ENCODE assay signal across 12 mouse cellular contexts in genomic region chr4:49286197-49286492, GRCm38 (mm10).
DNase-seq lines count a peak whose midpoint lies in the region; ATAC-seq and TF ChIP-seq lines count a peak whose summit lies in the region.
"Had no signal": no experiment of that assay in that cellular context is flagged by ENCODE, and none has a peak within 500 bp of the region (broad histone marks: within the 10 kb centered on the region; RNA-seq: fewer than 3 reads in every experiment).

No protein-coding gene starts in this region.

- intact Hi-C loops in left cerebral cortex, postnatal 4 days (cut with DNase I) = no loop called here
- intact Hi-C loops in left cerebral cortex, postnatal 25 days (cut with DNase I) = no loop called here

- peak; percentile 21 for DNase-seq in embryo, embryonic 11 days
- DNase-seq in embryo, embryonic 10 days (ENCODE audit: low spot score) = no peak
- DNase-seq in left cerebral cortex, postnatal 4 days = peak; percentile 8
- no peak for DNase-seq in left cerebral cortex, postnatal 25 days (ENCODE audit: low spot score in 2 of 2)
- DNase-seq in embryonic facial prominence, embryonic 14.5 days (ENCODE audit: low spot score) = no peak
- peak; percentile 51 for DNase-seq in midbrain, postnatal 0 days (ENCODE audit: low spot score)
- DNase-seq in urinary bladder, adult 18-20 months (ENCODE audit: low spot score in 2 of 2) = no peak
- DNase-seq: adrenal gland, adult 8-10 months; layer of hippocampus, postnatal 36 days; lung, postnatal 36 days had no signal

- no peak overlapping the region; the same call in 1 of the 2 replicates for H3K27ac ChIP-seq in embryonic facial prominence, embryonic 14.5 days (replicated peaks; ENCODE audit: low read depth, low read length)
- peak overlapping the region; percentile 67; the same call in 1 of the 2 replicates for H3K27ac ChIP-seq in midbrain, postnatal 0 days (ENCODE audit: low read depth, low read length)
- H3K27ac ChIP-seq: neural tube, embryonic 12.5 days had no signal

- H3K9ac ChIP-seq in embryonic facial prominence, embryonic 14.5 days (ENCODE audit: low read depth, low read length) = no peak overlapping the region
- no peak overlapping the region for H3K9ac ChIP-seq in midbrain, postnatal 0 days (replicated peaks; ENCODE audit: low read length, poor library complexity, severe bottlenecking)
- H3K9ac ChIP-seq: neural tube, embryonic 12.5 days had no signal

- H3K4me3 ChIP-seq in embryonic facial prominence, embryonic 14.5 days (ENCODE audit: low read depth, low read length) = no peak overlapping the region
- H3K4me3 ChIP-seq in midbrain, postnatal 0 days (ENCODE audit: low read depth, low read length) = no peak overlapping the region
- H3K4me3 ChIP-seq: neural tube, embryonic 12.5 days had no signal

- no peaks in the 10 kb centered on the region for H3K4me1 ChIP-seq in embryonic facial prominence, embryonic 14.5 days (ENCODE audit: control insufficient read depth, insufficient read depth, low read length)
- no peaks in the 10 kb centered on the region for H3K4me1 ChIP-seq in midbrain, postnatal 0 days (ENCODE audit: insufficient read depth, low read length)

- H3K4me2 ChIP-seq in embryonic facial prominence, embryonic 14.5 days (ENCODE audit: low read depth, low read length) = no peak overlapping the region
- H3K4me2 ChIP-seq in midbrain, postnatal 0 days (ENCODE audit: low read depth, low read length, poor library complexity, severe bottlenecking) = peak overlapping the region; percentile 18; the same call in 1 of the 2 replicates
- H3K4me2 ChIP-seq: neural tube, embryonic 12.5 days had no signal

- TF ChIP-seq CTCF in midbrain, postnatal 0 days (IDR thresholded peaks at IDR 0.05) = no peak

- no peaks in the 10 kb centered on the region for H3K36me3 ChIP-seq in embryonic facial prominence, embryonic 14.5 days (ENCODE audit: control insufficient read depth, insufficient read depth, low read length)
- no peaks in the 10 kb centered on the region for H3K36me3 ChIP-seq in midbrain, postnatal 0 days (ENCODE audit: insufficient read depth, low read length)
- H3K36me3 ChIP-seq: neural tube, embryonic 12.5 days had no signal

- H3K9me3 ChIP-seq in embryonic facial prominence, embryonic 14.5 days (ENCODE audit: control insufficient read depth, low read length) = no peaks in the 10 kb centered on the region
- H3K9me3 ChIP-seq in midbrain, postnatal 0 days (ENCODE audit: low read length) = no peaks in the 10 kb centered on the region
- H3K9me3 ChIP-seq: neural tube, embryonic 12.5 days had no signal

- 56% methylated on average over 4 of the region's 4 CpGs for WGBS in embryonic facial prominence, embryonic 14.5 days
- 49% methylated on average over 4 of the region's 4 CpGs for WGBS in midbrain, postnatal 0 days

- no peaks in the 10 kb centered on the region for H3K27me3 ChIP-seq in embryonic facial prominence, embryonic 14.5 days (replicated peaks; ENCODE audit: control insufficient read depth, insufficient read depth, low read length)
- no peaks in the 10 kb centered on the region for H3K27me3 ChIP-seq in midbrain, postnatal 0 days (ENCODE audit: insufficient read depth, low read length)
- H3K27me3 ChIP-seq: neural tube, embryonic 12.5 days had no signal

- ATAC-seq in embryonic facial prominence, embryonic 14.5 days (ENCODE audit: low read depth) = peak; percentile 44
- ATAC-seq in midbrain, postnatal 0 days (ENCODE audit: low FRiP score) = no peak; the same call in 1 of the 2 replicates
- ATAC-seq in monocyte, adult 5-6 weeks (replicated peaks; ENCODE audit: insufficient number of reproducible peaks, low FRiP score, low TSS enrichment, poor library complexity, severe bottlenecking) = no peak

Comparison
In these comparisons a context has a peak if more than half of its experiments do, and no peak if none do; other contexts are left out.
1. DNase-seq: peak in embryo, embryonic 11 days (single experiment), left cerebral cortex, postnatal 4 days (single experiment) and midbrain, postnatal 0 days (single experiment); none in embryo, embryonic 10 days (single experiment), left cerebral cortex, postnatal 25 days (0 of 2), embryonic facial prominence, embryonic 14.5 days (single experiment) and urinary bladder, adult 18-20 months (0 of 2).